Mouse (Mus musculus) left cerebral cortex, postnatal 25 days (tissue): ENCODE measurements around the gene Gm9639. TPM values are rescaled to one million over a fixed set of nuclear protein-coding genes. Genes with fewer than 3 reads are reported as not detected.
"Not testable (repeated sequence)": the region's sequence is repeated elsewhere in the genome, so short reads cannot be mapped to it uniquely, and the experiment has no call there.

Experiments
- DNase-seq, 2 experiments: peaks; one replicate each; pipeline ENCODE4 v3.0.0; 2022; ENCODE audit warnings: low spot score in 2 of 2, mixed read lengths in 1 of 2
- intact Hi-C: fragments of 180-260 bp; cut with DNase I; formaldehyde crosslinking; loops from one replicate; pipeline ENCODE4 v1.15.1; 2025
- total RNA-seq, 2 experiments: library from RNA; stranded (reverse); gene quantifications; 2 replicates each; pipeline ENCODE4 v1.2.3; 2021

The Gm9639 gene
- total RNA-seq, 2 experiments from 2014 or later: not detected

DNA sequence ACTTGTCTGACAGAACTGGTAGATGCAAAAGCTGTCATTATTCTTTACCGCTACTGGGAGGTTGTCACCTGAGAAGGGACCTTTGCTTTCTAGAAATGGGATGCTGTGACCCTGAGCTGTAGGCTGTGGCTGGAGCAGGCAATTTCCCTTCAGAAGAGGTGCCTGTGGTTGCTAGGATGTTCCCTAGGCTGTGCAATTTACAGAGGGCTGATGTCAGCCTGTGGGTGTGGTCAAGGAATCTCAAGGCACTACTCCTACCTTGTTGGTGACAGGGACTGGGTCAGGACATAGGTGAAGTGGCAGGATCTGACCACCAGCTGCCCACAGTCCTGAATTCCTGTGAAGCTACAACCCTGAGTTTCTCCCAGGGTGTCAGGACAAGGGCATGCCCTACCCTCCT lies 25.1 kb downstream of the Gm9639 start:
- DNase-seq: no peak
- intact Hi-C loops: no loop called here

DNA sequence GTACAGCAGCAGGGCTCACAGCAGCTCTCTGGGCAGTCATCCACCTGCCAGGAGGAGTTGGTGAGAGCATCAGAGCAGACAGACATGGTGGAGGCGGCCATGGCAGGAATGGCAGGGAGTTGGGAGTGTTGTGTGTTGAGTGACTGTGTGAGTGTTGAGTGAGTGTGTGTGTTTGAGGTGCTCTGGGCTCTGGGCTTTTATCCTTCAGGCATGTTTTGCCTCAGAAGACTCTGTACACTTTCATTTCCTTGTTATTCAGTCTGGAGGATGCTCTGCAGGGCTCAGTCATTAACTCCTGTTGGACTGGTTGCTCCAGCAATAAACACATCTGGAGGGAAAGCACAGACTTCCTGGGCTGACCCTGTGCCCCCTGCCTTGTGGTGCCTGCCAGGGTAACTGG lies 35.3 kb downstream of the Gm9639 start, which contains the start of gene Gm3233:
TSS of gene Gm3233 (minus strand) at position 101 of the 400 bp plus-strand sequence.
- intact Hi-C loops, DNase-seq: not testable (repeated sequence)

- intact Hi-C loops: no loop called here
These were observed 41.4 kb downstream of the Gm9639 start for GRCm38 (mm10) chr10:77753448-77753847.

DNA sequence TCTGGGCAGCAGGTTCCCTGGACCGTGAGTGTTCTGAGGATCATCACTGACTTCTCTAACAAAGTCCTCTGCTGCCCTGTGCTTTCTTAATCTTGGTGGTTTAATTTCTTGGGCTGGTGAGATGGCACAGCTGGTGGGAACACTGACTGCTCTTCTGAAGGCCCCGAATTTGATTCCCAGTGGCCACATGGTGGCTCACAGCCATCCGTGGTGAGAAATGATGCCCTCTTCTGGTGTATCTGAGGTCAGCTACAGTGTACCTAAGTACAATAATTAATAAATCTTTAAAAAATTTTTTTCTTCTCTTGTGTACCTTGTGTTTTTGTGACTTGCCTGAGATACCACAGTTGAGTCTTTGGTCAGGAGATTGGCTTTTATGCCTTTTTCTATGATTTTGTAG lies 42.6 kb downstream of the Gm9639 start:
- intact Hi-C loops, DNase-seq: not testable (repeated sequence)

More at GRCm38 (mm10) chr10:77753448-77753847, 41.4 kb downstream of the Gm9639 start:
- no peak for DNase-seq

- DNase-seq, intact Hi-C loops: not testable (repeated sequence)
These were observed 43.6 kb downstream of the Gm9639 start, which contains the start of gene Gm9736 for GRCm38 (mm10) chr10:77751254-77751653. Gene Gm9736 (minus strand): TSS chr10:77751354.

GRCm38 (mm10) chr10:77750686-77751085 lies 44.2 kb downstream of the Gm9639 start:
- DNase-seq, intact Hi-C loops: not testable (repeated sequence)

Other genes starting within 250 kb of the Gm9639 start
- gene Pttg1ip, start 213.4 kb downstream of the Gm9639 start, total RNA-seq: 10 to 100 TPM; 71.0 to 87.6 TPM
- gene Sumo3, start 189.0 kb downstream of the Gm9639 start, total RNA-seq: 100 to 1,000 TPM; 133 to 140 TPM
- gene Gm49325, start 188.9 kb downstream of the Gm9639 start, total RNA-seq: 10 to 100 TPM; 14.2 to 16.3 TPM
- 10 to 100 TPM; 43.7 to 51.3 TPM for gene Ube2g2, start 172.8 kb downstream of the Gm9639 start, total RNA-seq
- gene Tspear, start 108.5 kb downstream of the Gm9639 start, total RNA-seq: under 1 TPM in 1 of 2 experiments, not detected in 1; 0.14 TPM
- not detected for gene Gm19402, start 104.3 kb downstream of the Gm9639 start, total RNA-seq
- gene Gm9508, start 97.8 kb downstream of the Gm9639 start, total RNA-seq: not detected
- gene Gm10272, start 88.5 kb downstream of the Gm9639 start, total RNA-seq: not detected
- gene Gm10024, start 83.6 kb downstream of the Gm9639 start, total RNA-seq: not detected
- not detected for gene Gm10142, start 79.3 kb downstream of the Gm9639 start, total RNA-seq
- not detected for gene Krtap12-1, start 74.5 kb downstream of the Gm9639 start, total RNA-seq
- not detected for gene Gm10100, start 68.6 kb downstream of the Gm9639 start, total RNA-seq
- not detected for gene Gm18596, start 52.4 kb downstream of the Gm9639 start, total RNA-seq
- gene Gm9736, start 43.7 kb downstream of the Gm9639 start, total RNA-seq: not detected
- gene Gm3233, start 35.4 kb downstream of the Gm9639 start, total RNA-seq: not detected
- not detected for gene Gm3238, start 23.8 kb downstream of the Gm9639 start, total RNA-seq
- gene Gm7138, start 18.1 kb downstream of the Gm9639 start, total RNA-seq: not detected
- gene Gm3250, start 12.5 kb downstream of the Gm9639 start, total RNA-seq: not detected
- not detected for gene Gm7137, start 6.9 kb downstream of the Gm9639 start, total RNA-seq
- not detected for gene Gm19668, start 4.1 kb upstream of the Gm9639 start, total RNA-seq
- not detected for gene Gm9507, start 16.8 kb upstream of the Gm9639 start, total RNA-seq
- not detected for gene Gm2696, start 19.6 kb upstream of the Gm9639 start, total RNA-seq
- not detected for gene Krtap10-4, start 32.0 kb upstream of the Gm9639 start, total RNA-seq
- not detected for gene Krtap10-10, start 40.9 kb upstream of the Gm9639 start, total RNA-seq
- not detected for gene Gm36176, start 51.7 kb upstream of the Gm9639 start, total RNA-seq
- not detected for gene Gm10318, start 57.8 kb upstream of the Gm9639 start, total RNA-seq
- gene Gm3285, start 66.9 kb upstream of the Gm9639 start, total RNA-seq: not detected
- 10 to 100 TPM; 13.2 to 13.6 TPM for gene Lrrc3, start 107.5 kb upstream of the Gm9639 start, total RNA-seq
- 10 to 100 TPM; 32.3 to 44.9 TPM for gene Trpm2, start 175.5 kb upstream of the Gm9639 start, total RNA-seq
- gene 1810043G02Rik, start 183.4 kb upstream of the Gm9639 start, total RNA-seq: 10 to 100 TPM; 30.3 to 34.7 TPM
- gene Pfkl, start 215.0 kb upstream of the Gm9639 start, total RNA-seq: 100 to 1,000 TPM; 145 to 149 TPM
- gene Dnmt3l, start 246.9 kb upstream of the Gm9639 start, total RNA-seq: not detected
- not detected for gene Aire, start 248.5 kb upstream of the Gm9639 start, total RNA-seq